Mouse (Mus musculus) lung, postnatal 0 days (tissue): ENCODE results near the gene Tbc1d22a. TPM values are rescaled to one million over a fixed set of nuclear protein-coding genes. Genes with fewer than 3 reads are reported as not detected.

ENCODE experiments used
- ATAC-seq: fragments of 200-750 bp; cut with Nextera tagmentation; 2 replicates; pipeline ENCODE4 v1.8.0; 2017; ENCODE audit warnings: moderate library complexity
- DNase-seq: peaks from one replicate; pipeline ENCODE4 v3.0.0-alpha.2; 2016; ENCODE audit warnings: low spot score
- H3K27ac ChIP-seq: fragments of 300-500 bp; sonication (generic); 2 replicates; pipeline ENCODE4 v1.5.1; 2014; ENCODE audit warnings: antibody characterized with exemption, mild to moderate bottlenecking, low read length, mixed read lengths
- H3K27me3 ChIP-seq: fragments of 300-500 bp; sonication (generic); replicated peaks from 2 replicates; pipeline ENCODE4 v1.6.1; 2014; ENCODE audit warnings: low read length, mixed read lengths; ENCODE audit not compliant: insufficient read depth
- H3K36me3 ChIP-seq: fragments of 300-500 bp; sonication (generic); 2 replicates; pipeline ENCODE4 v1.6.1; 2014; ENCODE audit warnings: low read length, mixed read lengths; ENCODE audit not compliant: insufficient read depth
- H3K4me1 ChIP-seq: fragments of 300-500 bp; sonication (generic); 2 replicates; pipeline ENCODE4 v1.6.1; 2014; ENCODE audit warnings: antibody characterized with exemption, low read depth, low read length, mixed read lengths; ENCODE audit not compliant: insufficient read depth
- H3K4me2 ChIP-seq: fragments of 300-500 bp; sonication (generic); replicated peaks from 2 replicates; pipeline ENCODE4 v1.6.1; 2014; ENCODE audit warnings: low read depth, mild to moderate bottlenecking, low read length, moderate library complexity, mixed read lengths
- H3K4me3 ChIP-seq: fragments of 300-500 bp; sonication (generic); 2 replicates; pipeline ENCODE4 v1.5.1; 2014; ENCODE audit warnings: low read depth, low read length
- H3K9ac ChIP-seq: fragments of 300-500 bp; sonication (generic); replicated peaks from 2 replicates; pipeline ENCODE4 v1.6.1; 2014; ENCODE audit warnings: low read depth, mild to moderate bottlenecking
- H3K9me3 ChIP-seq: fragments of 300-500 bp; sonication (generic); 2 replicates; pipeline ENCODE4 v1.6.1; 2016; ENCODE audit warnings: low read length, mixed read lengths
- CTCF ChIP-seq: IDR thresholded peaks from 2 replicates; pipeline ENCODE4 v1.5.1; 2016; ENCODE audit warnings: antibody characterized with exemption, mild to moderate bottlenecking
- EP300 ChIP-seq: IDR thresholded peaks from 2 replicates; pipeline ENCODE4 v1.6.1; 2016; ENCODE audit warnings: antibody characterized with exemption, mild to moderate bottlenecking, control low read depth
- WGBS: fragments of 180-500 bp; shearing (Covaris S2); extraction: QIAGEN DNeasy Blood & Tissue Kit; methylation state at CpG from one replicate; pipeline ENCODE4 v1.1.7; 2014; 5-methylcytosine and 5-hydroxymethylcytosine counted together
- polyA plus RNA-seq: library from polyadenylated mRNA; unstranded; fragments of >200 nt; fragmentation: Nextera tagmentation; extraction: Ambion mirVana; gene quantifications from 2 replicates; pipeline ENCODE4 v1.2.1, GENCODE M21; 2015

The Tbc1d22a gene
- polyA plus RNA-seq, 1 experiment from 2014 or later: 13.1 TPM

DNA sequence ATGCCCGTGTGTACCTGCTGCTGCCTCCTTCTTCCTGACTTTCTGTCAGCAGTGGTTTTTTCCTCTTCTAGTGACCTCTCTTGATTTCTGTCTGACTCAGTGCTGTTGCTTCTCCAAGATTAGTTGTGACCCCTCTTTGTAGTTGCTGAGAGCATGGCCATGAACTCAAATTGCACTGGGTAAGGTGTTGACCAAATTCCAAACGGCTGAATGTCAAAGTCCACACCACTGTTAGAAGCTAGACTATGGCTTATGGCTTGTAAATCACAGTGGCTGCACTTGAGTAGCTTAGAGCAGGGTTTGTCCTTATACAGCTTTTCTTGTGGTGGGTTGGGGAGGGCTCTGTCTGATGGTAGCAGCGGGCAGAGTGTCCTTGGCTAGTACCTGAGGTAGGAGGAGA, 156.6 kb downstream of the Tbc1d22a start:
- ATAC-seq (no peak), DNase-seq (no peak)
- Histone ChIP-seq H3K36me3 (no peaks in the 10 kb centered on the region), H3K4me3 (no peak overlapping the region), H3K27me3 (no peaks in the 10 kb centered on the region), H3K4me2 (no peak overlapping the region), H3K9me3 (no peaks in the 10 kb centered on the region), H3K9ac (no peak overlapping the region), H3K27ac (no peak overlapping the region), H3K4me1 (no peaks in the 10 kb centered on the region)
- WGBS: 62% methylated on average over 3 of the region's 3 CpGs
- no peak for TF ChIP-seq EP300
- no peak for TF ChIP-seq CTCF

DNA sequence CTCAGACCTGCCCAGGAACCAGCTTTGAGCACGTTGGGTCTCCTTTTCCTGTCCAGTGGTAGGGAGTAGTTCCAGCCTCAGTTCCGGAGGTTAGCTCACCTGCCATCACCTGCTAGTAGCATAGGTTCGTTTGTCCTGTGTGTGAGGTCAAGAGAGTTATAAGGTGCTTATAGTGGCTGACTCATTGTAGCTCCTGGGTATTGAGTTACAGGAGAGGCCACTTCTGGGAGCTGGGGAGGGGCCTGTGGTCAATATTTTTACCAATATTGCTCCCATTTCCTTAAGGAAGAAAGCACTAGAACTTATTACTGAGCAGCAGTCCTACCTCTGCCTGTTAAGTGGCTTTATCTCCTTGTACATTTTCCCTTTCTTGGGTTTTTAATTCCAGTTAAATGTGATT, 161.0 kb downstream of the Tbc1d22a start:
- H3K27me3 ChIP-seq: no peaks in the 10 kb centered on the region
- no peaks in the 10 kb centered on the region for H3K9me3 ChIP-seq
- H3K27ac ChIP-seq: no peak overlapping the region
- no peak for DNase-seq
- no peak overlapping the region for H3K9ac ChIP-seq
- H3K4me2 ChIP-seq: no peak overlapping the region
- TF ChIP-seq EP300 (no peak), CTCF (no peak)
- ATAC-seq: no peak
- H3K4me1 ChIP-seq: no peaks in the 10 kb centered on the region
- H3K4me3 ChIP-seq: no peak overlapping the region
- WGBS: 63% methylated on average over 3 of the region's 3 CpGs
- H3K36me3 ChIP-seq: no peaks in the 10 kb centered on the region

DNA sequence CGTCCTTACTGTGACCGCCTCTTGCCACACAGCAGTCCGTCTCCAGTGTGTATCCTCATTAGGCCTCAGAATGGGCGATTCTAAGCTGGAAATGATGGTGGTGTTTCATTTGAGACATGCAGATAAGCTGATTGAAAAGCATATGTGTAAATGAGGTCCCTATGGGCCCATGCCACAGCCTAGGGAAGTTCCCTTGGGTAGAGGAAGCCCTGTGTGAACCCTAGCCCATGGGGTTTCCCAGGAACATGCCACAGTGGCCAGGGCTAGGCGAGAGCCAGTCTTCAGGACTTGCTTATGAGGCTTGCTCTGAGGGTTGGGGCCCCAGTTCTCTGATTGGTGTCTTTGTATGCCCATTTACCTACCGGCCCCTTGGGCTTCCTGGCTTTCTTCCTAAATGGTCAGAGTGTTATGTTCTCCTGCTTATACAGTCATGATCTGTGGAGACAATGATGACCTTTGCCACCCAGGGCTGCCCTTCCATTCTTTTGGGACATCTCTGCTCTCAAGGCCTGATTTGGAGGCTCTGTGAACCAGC, 161.7 kb downstream of the Tbc1d22a start:
- TF ChIP-seq EP300: no peak
- no peak for TF ChIP-seq CTCF
- Histone ChIP-seq H3K27me3 (no peaks in the 10 kb centered on the region), H3K27ac (no peak overlapping the region), H3K36me3 (no peaks in the 10 kb centered on the region), H3K4me3 (no peak overlapping the region), H3K9me3 (no peaks in the 10 kb centered on the region), H3K9ac (no peak overlapping the region), H3K4me1 (no peaks in the 10 kb centered on the region), H3K4me2 (no peak overlapping the region)
- DNase-seq (no peak), ATAC-seq (no peak)
- 88% methylated on average over 6 of the region's 6 CpGs for WGBS

GRCm38 (mm10) chr15:86383278-86383677, 169.0 kb downstream of the Tbc1d22a start:
- WGBS: 87% methylated on average over 5 of the region's 5 CpGs
- no peak overlapping the region for H3K27ac ChIP-seq
- no peak overlapping the region for H3K9ac ChIP-seq
- H3K27me3 ChIP-seq: no peaks in the 10 kb centered on the region
- no peaks in the 10 kb centered on the region for H3K36me3 ChIP-seq
- DNase-seq: no peak
- ATAC-seq: no peak
- H3K4me1 ChIP-seq: no peaks in the 10 kb centered on the region
- H3K4me3 ChIP-seq: no peak overlapping the region
- TF ChIP-seq CTCF (no peak), EP300 (no peak)
- H3K4me2 ChIP-seq: no peak overlapping the region
- H3K9me3 ChIP-seq: no peaks in the 10 kb centered on the region

DNA sequence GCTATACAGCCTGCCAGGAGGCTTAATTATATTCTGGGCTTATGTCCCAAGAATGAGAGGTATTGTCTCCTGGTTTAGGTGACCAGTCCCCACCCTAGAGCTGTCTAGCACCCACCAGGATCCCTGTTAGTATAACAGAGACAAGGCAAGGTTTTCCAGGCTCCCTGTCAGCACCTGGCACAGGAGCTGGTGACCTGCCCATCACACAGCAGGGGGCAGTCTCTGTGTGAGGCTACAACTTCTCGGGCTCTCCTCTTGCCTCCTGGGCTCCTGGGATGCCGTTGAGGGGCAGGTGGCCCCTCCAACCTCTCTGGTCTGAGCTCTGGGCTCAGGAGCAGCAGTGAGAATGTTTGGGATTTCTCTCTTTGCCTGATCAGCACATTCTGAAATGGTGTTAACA, 171.2 kb downstream of the Tbc1d22a start:
- Histone ChIP-seq H3K4me1 (no peaks in the 10 kb centered on the region), H3K9me3 (no peaks in the 10 kb centered on the region), H3K27me3 (no peaks in the 10 kb centered on the region), H3K27ac (no peak overlapping the region), H3K4me2 (no peak overlapping the region), H3K9ac (no peak overlapping the region), H3K36me3 (no peaks in the 10 kb centered on the region), H3K4me3 (no peak overlapping the region)
- WGBS: 50% methylated on average over 2 of the region's 2 CpGs
- no peak for TF ChIP-seq CTCF
- no peak for TF ChIP-seq EP300
- DNase-seq (no peak), ATAC-seq (no peak)

DNA sequence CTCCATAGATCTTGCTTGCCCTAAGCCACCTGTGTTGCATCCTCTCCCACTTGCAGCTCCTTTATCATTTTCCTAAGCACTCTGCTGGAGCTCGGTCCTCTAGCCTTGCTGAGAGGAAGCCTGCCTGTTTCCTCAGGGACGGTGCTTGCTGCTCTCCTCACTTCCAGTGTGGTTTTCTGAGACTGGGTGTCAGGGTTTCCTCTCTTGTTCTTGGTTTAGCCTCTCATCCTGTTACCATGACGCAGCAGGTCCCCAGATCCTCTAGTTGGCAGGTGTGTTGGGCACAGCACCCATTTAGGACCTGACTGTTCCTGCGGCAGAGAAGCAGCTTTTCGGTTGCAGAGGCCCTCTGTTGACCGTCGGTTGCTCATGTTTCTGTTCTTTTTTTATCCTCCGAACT, 172.1 kb downstream of the Tbc1d22a start:
- H3K27me3 ChIP-seq: no peaks in the 10 kb centered on the region
- H3K27ac ChIP-seq: no peak overlapping the region

DNA sequence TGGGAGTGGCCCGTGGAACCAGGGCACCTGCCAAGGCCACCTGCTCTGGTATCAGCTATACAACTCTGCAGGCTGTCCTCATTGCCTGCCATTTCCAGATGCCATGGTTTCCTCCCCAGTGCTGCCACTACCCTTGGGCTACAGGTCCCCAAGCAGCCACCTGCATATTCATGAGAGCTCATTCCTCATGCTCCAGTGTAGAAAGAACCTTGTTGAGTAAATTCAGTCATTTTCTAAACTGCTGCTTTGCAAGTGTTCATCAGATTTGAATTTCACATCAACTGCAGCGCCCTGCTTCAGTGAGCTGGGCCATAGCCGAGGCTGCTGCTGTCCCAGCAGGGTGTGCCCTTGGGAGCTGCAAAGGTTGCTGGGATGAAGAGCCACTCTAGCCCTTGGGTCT, 174.3 kb downstream of the Tbc1d22a start:
- no peak overlapping the region for H3K4me3 ChIP-seq
- DNase-seq: no peak
- no peaks in the 10 kb centered on the region for H3K4me1 ChIP-seq
- WGBS: 75% methylated on average over 3 of the region's 3 CpGs
- TF ChIP-seq CTCF: no peak
- no peak for TF ChIP-seq EP300
- ATAC-seq: no peak
- H3K36me3 ChIP-seq: no peaks in the 10 kb centered on the region
- H3K9me3 ChIP-seq: no peaks in the 10 kb centered on the region
- H3K4me2 ChIP-seq: no peak overlapping the region
- no peaks in the 10 kb centered on the region for H3K27me3 ChIP-seq
- H3K9ac ChIP-seq: no peak overlapping the region
- H3K27ac ChIP-seq: no peak overlapping the region

More for the DNA sequence above, 172.1 kb downstream of the Tbc1d22a start:
- no peak overlapping the region for H3K4me3 ChIP-seq
- no peaks in the 10 kb centered on the region for H3K4me1 ChIP-seq
- no peak overlapping the region for H3K4me2 ChIP-seq
- DNase-seq (no peak), ATAC-seq (no peak)
- WGBS: 74% methylated on average over 8 of the region's 8 CpGs
- no peak for TF ChIP-seq CTCF
- no peak for TF ChIP-seq EP300
- no peaks in the 10 kb centered on the region for H3K9me3 ChIP-seq
- no peaks in the 10 kb centered on the region for H3K36me3 ChIP-seq
- H3K9ac ChIP-seq: no peak overlapping the region
